Mouse (Mus musculus): ENCODE measurements at regions not wholly inside any gene's neighbourhood (a gene's known extent, or its start where the extent isn't known, plus 50 kb on each side); places are given as distances from the start of the nearest gene placed in this dataset.

DNA sequence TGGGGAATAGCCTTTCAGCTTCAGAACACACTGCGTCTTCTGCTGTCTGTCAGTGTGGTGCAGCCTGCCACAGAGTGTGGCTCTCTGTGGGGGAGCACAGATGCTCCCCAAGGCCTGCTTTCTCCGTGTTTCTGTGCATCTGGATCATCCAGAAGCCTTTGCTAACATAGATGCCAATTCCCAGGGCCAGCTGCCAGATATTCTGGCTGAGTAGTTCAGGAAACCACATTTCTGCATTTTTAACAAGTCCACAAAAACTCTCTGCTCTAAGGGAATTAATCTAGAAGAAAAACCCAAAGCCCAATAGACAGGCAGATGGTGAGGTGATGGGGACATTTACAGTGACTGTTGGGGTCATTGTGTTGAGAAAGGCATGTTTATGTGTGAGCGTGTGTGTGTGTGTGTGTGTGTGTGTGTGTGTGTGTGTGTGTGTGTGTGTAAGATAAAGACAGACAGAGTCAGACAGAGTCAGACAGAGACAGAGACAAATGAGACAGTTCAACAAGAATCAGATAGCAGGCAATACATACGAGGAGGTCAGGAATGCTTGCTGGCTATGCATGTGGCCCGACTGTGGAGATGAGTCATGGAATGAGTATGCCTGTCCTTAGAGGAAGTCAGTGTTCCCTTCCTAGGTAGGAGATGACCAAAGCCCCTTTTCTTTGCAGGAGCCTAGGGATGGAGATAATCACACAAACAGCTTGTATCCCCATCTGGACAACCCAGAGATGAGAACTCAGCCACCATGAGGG, 176.3 kb upstream of the Spaca1 start:
- DNase-seq (ENCODE audit: low read depth, low spot score), result no peak

DNA sequence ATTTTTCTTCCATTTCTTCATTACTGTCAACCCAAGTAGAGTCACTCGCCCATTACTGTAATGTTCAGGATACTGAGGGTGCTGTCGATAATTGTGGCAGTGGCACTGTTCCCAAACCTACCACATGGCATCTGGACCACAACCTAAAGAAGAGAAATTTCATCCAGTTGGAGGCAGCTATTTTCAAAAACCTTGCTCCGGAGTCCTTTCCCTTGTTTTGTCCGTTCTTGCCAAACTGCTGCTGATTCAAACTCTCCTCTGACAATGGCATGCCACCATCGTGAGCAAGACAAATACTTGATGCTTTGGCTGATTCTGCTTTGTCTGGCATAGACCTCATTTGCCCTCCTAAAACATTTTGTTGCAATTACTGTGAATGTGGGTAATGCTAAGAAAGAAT, 176.9 kb upstream of the Spaca1 start:
- DNase-seq (ENCODE audit: low read depth, low spot score), result no peak

DNA sequence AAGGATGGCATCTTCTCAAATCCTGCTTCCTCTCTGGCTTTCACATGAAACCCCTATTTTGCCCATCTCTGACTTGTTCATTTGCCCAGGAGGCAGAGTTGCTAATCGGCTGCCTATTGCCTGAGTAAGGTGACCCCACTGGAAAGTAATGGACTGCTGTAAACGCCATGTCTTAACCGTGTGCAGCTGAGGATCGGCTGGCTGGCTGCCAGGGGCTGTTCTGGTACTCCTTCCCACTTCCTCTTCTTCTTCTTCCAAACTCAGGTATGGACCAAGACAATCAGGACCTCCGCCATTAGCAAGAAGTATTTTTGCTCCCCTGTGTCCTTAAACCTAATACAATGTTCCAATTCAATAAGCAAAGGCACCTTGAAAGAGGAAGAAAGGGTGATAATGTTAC, 177.6 kb upstream of the Spaca1 start:
- DNase-seq (ENCODE audit: low read depth, low spot score), result no peak

- peak; percentile 77 for DNase-seq (ENCODE audit: low read depth, low spot score)
These were observed 181.3 kb upstream of the Spaca1 start for GRCm38 (mm10) chr4:34231270-34231669.

DNA sequence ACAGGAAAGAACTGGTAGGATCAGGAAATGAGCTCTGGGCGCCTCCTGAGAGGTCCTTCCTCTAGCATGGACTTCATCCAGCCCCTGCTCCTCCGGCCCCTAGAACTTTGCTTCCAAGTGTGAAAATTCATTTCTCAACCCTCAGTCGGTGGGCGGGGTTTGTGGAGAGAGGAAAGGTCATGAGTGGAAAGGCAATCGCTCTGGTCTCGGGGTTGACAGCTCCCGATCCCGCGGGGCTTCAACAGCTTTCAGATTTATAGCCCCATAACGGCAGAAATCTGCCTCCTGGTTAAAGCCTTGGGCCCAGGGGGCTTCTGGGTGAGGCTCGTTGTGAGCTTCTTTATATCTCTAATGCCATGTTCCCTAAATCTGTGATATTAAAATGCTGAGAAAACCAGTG, 184.2 kb upstream of the Spaca1 start:
- peak; percentile 3 for DNase-seq (ENCODE audit: low read depth, low spot score)

GRCm38 (mm10) chr4:34234645-34235044, 184.7 kb upstream of the Spaca1 start:
- DNase-seq (ENCODE audit: low read depth, low spot score), result no peak

DNA sequence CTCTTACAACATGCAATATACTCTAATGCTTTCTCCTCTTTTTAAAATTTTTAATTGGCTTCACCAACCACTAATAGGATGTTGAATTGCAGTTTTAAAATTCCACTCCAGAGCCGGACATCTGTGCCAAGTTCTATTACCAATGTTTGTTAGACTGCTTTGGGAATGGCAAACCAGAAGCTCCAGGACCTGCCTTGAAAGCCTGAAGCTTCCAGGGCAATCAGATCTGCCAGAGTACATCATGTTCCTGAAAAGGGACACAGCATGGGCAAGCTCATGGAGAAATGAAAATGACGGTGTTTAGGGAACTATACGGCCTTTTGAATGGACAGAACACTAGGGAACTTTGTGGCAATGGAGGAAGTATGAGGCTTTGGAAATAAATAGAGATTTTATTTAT, 187.8 kb upstream of the Spaca1 start:
- DNase-seq (ENCODE audit: low read depth, low spot score), result no peak

GRCm38 (mm10) chr4:34239624-34240023, 189.6 kb upstream of the Spaca1 start:
- DNase-seq (ENCODE audit: low read depth, low spot score), result no peak

DNA sequence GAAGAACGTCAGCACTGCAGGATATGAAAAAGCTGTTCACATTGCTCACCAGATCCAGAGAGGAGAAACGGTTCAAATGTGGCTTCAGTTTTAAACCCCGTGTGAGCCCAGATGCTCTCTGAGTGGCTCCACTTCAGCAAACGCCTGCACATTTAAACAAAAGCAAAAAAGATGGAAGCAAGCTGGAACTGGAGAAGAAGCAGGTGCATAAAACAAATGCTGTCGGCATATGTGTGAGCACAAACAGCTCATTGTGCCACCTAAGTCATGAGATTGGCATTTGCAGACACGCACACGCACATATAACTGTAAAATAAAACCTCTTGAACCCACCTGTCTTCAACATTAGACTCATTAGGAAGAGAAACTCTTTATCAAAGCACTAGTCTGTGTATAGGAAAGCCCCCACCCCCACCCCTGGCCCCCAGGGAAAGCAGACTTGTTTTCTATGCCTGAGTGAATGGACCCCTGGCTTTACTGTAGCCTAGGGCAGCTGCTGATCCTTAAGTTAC, 191.1 kb upstream of the Spaca1 start:
- DNase-seq (ENCODE audit: low read depth, low spot score), result no peak

DNA sequence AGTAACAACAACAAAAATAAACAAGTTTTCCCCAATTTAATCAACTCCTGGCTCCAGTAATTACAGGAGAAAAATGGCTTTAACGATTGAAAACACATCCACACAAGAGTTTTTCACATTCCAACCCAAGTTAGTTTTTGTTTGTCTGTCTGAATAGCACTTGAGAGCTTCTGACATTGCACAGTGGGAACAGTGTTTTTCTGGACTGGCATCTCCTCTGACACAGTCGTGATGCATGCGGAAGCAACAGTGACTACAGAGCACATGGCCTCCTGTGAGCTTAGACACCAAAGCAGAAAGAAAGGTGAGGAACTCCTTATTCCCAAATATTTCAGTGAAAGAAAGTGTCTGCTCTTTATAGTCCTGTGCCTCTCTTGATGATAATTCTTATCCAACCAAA, 191.7 kb upstream of the Spaca1 start:
- no peak for DNase-seq (ENCODE audit: low read depth, low spot score)

GRCm38 (mm10) chr4:34259444-34259843, 209.5 kb upstream of the Spaca1 start:
- DNase-seq (ENCODE audit: low read depth, low spot score), result no peak

DNA sequence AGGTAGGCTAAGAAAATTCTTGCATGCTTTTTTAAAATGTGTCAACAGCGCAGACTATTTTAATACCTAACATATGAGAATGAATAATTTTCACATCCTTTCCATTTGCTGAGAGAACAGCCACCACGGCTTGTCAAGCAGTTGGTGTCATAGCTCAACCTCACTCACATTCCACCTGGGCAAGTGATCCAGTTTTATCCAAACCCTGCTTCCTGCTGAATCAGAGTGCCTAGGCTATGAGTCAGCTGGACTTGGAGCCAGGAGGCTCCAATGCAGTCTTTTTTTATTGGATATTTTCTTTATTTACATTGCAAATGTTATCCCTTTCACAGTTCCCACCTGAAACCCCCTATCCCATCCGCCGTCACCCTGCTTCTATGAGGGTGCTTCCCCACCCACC, 210.5 kb upstream of the Spaca1 start:
- DNase-seq (ENCODE audit: low read depth, low spot score), result no peak

DNA sequence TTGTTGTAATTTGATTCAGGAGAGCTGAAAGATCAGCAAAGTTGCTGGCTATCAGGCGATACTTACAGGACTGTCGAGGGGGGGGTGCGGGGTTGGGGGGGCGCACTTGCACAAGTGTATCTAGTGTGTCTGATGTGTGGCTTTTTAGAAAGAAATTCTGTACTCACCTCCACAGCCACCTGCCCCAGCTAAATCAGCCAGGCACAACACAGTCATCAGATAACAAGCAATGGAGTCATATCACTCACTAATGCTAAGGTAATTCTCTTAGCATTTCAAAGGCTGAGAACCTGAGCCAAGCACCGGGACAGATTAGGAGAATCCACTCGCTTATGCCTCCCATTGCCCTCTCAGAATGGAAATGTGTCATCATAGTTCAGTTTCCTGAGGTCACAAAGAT, 211.8 kb upstream of the Spaca1 start:
- DNase-seq (ENCODE audit: low read depth, low spot score), result no peak

DNA sequence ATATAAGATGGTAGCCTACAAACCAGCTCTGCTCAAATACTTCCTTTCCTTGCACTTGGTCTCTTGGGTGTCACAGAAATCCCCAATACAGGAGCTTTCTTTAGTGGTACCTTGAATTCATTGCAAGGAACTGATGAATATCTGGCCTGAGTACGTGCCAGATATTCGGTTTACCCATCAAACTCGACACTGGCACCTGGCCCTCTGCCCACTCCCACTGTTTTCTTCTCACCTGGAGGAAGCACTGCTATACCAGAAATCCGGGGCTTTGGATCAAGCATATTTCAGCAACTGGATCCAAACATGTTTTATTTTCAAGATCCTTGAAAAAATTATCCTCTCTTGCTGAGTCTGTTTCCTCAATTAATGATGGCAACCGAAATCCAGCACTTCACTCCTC, 214.4 kb upstream of the Spaca1 start:
- no peak for DNase-seq (ENCODE audit: low read depth, low spot score)

DNA sequence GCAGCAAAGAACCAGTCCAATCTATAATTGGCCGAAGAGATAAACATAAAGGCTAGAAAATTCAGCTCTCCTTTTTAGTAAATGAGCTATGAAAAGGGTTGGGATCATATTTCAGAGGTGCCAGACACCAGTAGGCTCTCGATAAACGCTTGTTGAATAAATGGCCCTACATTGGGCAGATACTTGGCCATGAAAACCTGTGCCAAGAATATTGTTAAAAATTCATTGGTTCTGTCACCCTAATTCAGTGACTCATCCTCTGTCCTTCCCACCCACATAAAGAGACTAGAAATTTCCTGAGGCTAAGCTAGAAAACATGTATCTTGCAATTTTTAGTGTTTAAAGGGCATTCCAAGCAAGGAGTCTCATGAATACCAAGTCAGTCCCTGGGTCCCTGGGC, 224.3 kb upstream of the Spaca1 start:
- DNase-seq (ENCODE audit: low read depth, low spot score), result no peak

GRCm38 (mm10) chr4:34275372-34275771, 225.4 kb upstream of the Spaca1 start:
- peak; percentile 4 for DNase-seq (ENCODE audit: low read depth, low spot score)

GRCm38 (mm10) chr4:34302504-34303108, 248.1 kb upstream of the Akirin2 start:
- no peak for DNase-seq (ENCODE audit: low read depth, low spot score)

- DNase-seq (ENCODE audit: low read depth, low spot score), result no peak
These were observed 241.7 kb upstream of the Akirin2 start for GRCm38 (mm10) chr4:34308921-34309563.

DNA sequence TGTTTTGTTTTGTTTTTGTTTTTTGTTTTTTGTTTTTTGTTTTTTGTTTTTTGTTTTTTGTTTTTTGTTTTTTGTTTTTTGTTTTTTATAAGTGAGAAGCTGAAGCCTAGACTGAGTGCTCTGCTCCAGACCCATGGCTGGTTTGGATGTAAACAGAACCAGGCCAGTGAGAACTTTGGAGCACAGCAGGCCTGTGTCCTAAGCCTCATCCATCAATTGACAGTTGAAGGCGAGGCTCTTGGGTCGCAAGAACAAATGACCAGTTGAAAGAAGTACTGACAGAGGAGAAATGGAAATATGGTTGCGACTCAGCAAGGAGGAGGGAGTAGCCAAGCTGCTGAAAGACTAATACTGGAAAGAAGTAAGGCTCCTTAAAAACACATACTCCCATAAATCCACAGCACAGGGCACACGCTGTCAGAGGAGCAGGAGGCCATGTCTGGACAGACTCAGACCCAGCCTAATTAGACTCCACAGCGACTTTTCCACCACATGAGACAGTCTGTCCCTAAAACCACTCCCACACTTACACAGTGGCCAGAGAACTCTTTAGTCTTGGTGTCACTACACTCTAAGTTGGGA, 240.6 kb upstream of the Akirin2 start:
- DNase-seq (ENCODE audit: low read depth, low spot score), result no peak

DNA sequence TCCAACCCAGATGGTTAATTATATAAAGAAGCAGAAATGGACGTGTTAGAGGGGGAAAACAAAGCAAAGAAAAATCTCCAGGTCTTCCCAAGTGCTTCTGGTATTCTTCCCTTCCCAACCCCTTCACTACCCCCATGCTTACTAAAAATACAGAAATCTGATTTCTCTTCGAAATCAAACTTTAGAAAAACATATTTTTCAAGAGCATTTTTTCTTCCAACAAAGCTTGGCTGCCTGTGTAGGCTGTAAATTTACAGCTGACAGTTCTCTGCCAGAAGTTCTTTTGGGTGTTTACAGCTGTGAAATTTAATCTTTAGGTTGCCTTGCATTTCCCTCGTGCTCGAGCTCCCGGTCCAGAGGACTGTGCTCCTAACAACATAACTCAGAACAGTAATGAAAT, 234.9 kb upstream of the Akirin2 start:
- no peak for DNase-seq (ENCODE audit: low read depth, low spot score)

- DNase-seq (ENCODE audit: low read depth, low spot score), result no peak
These were observed 227.9 kb upstream of the Akirin2 start for GRCm38 (mm10) chr4:34322841-34323240.

- no peak for DNase-seq (ENCODE audit: low read depth, low spot score)
These were observed 222.5 kb upstream of the Akirin2 start for GRCm38 (mm10) chr4:34328151-34328785.

Data from ZHBTc4 (cell line).